Mouse (Mus musculus): ENCODE measurements around the gene Rev3l. TPM values are rescaled to one million over a fixed set of nuclear protein-coding genes. Genes with fewer than 3 reads are reported as not detected.

Rev3l gene
- 22.2 and 22.5 TPM in 2 replicates for total RNA-seq (2015; ENCODE audit: low replicate concordance)
- 19.7 and 23.4 TPM in 2 replicates for total RNA-seq (2017; ENCODE audit: low replicate concordance)

GRCm38 (mm10) chr10:39731736-39732265, at the start of gene Rev3l:
Rev3l (plus strand) TSS chr10:39732118.
- peak; percentile 75 for ATAC-seq (replicated peaks; ENCODE audit: low FRiP score, poor library complexity, severe bottlenecking)

- ATAC-seq (replicated peaks; ENCODE audit: low FRiP score, poor library complexity, severe bottlenecking), result no peak
Measured at GRCm38 (mm10) chr10:39682556-39682955, 49.4 kb upstream of the Rev3l start.

GRCm38 (mm10) chr10:39683481-39683880, 48.4 kb upstream of the Rev3l start:
- ATAC-seq (replicated peaks; ENCODE audit: low FRiP score, poor library complexity, severe bottlenecking), result no peak

- no peak for ATAC-seq (replicated peaks; ENCODE audit: low FRiP score, poor library complexity, severe bottlenecking)
Measured at GRCm38 (mm10) chr10:39686811-39687210, 45.1 kb upstream of the Rev3l start.

GRCm38 (mm10) chr10:39687851-39688250, 44.1 kb upstream of the Rev3l start:
- no peak for ATAC-seq (replicated peaks; ENCODE audit: low FRiP score, poor library complexity, severe bottlenecking)

GRCm38 (mm10) chr10:39691351-39692064, 40.4 kb upstream of the Rev3l start:
- no peak for ATAC-seq (replicated peaks; ENCODE audit: low FRiP score, poor library complexity, severe bottlenecking)

GRCm38 (mm10) chr10:39692152-39692551, 39.8 kb upstream of the Rev3l start:
- ATAC-seq (replicated peaks; ENCODE audit: low FRiP score, poor library complexity, severe bottlenecking), result no peak

- no peak for ATAC-seq (replicated peaks; ENCODE audit: low FRiP score, poor library complexity, severe bottlenecking)
Measured at GRCm38 (mm10) chr10:39707717-39708510, 24.0 kb upstream of the Rev3l start.

GRCm38 (mm10) chr10:39716936-39717335, 15.0 kb upstream of the Rev3l start:
- no peak for ATAC-seq (replicated peaks; ENCODE audit: low FRiP score, poor library complexity, severe bottlenecking)

- ATAC-seq (replicated peaks; ENCODE audit: low FRiP score, poor library complexity, severe bottlenecking), result peak; percentile 88
Measured at GRCm38 (mm10) chr10:39730976-39731735, 762 bp upstream of the Rev3l start.

GRCm38 (mm10) chr10:39732266-39733100, 565 bp downstream of the Rev3l start:
- peak; percentile 70 for ATAC-seq (replicated peaks; ENCODE audit: low FRiP score, poor library complexity, severe bottlenecking)

- ATAC-seq (replicated peaks; ENCODE audit: low FRiP score, poor library complexity, severe bottlenecking), result no peak
Measured at GRCm38 (mm10) chr10:39733101-39733399, 1.1 kb downstream of the Rev3l start.

GRCm38 (mm10) chr10:39733421-39733930, 1.6 kb downstream of the Rev3l start:
- no peak for ATAC-seq (replicated peaks; ENCODE audit: low FRiP score, poor library complexity, severe bottlenecking)

GRCm38 (mm10) chr10:39736187-39736586, 4.3 kb downstream of the Rev3l start:
- ATAC-seq (replicated peaks; ENCODE audit: low FRiP score, poor library complexity, severe bottlenecking), result no peak

GRCm38 (mm10) chr10:39742057-39742456, 10.1 kb downstream of the Rev3l start:
- no peak for ATAC-seq (replicated peaks; ENCODE audit: low FRiP score, poor library complexity, severe bottlenecking)

GRCm38 (mm10) chr10:39764752-39765151, 32.8 kb downstream of the Rev3l start:
- no peak for ATAC-seq (replicated peaks; ENCODE audit: low FRiP score, poor library complexity, severe bottlenecking)

- no peak for ATAC-seq (replicated peaks; ENCODE audit: low FRiP score, poor library complexity, severe bottlenecking)
Measured at GRCm38 (mm10) chr10:39766702-39767101, 34.8 kb downstream of the Rev3l start.

GRCm38 (mm10) chr10:39772259-39772658, 40.3 kb downstream of the Rev3l start:
- no peak for ATAC-seq (replicated peaks; ENCODE audit: low FRiP score, poor library complexity, severe bottlenecking)

All from erythroblast, adult 5-6 weeks (primary cell).